Mouse (Mus musculus) heart, embryonic 11.5 days (tissue): ENCODE data around the gene Sox5. TPM values are rescaled to one million over a fixed set of nuclear protein-coding genes. Genes with fewer than 3 reads are reported as not detected.

ENCODE experiments used
- ATAC-seq: fragments of 200-750 bp; cut with Nextera tagmentation; replicated peaks from 2 replicates; pipeline ENCODE4 v1.8.0; 2017; ENCODE audit warnings: moderate library complexity; ENCODE audit not compliant: insufficient number of reproducible peaks, low FRiP score, low TSS enrichment
- H3K27ac ChIP-seq: fragments of 300-500 bp; sonication (generic); 2 replicates; pipeline ENCODE4 v1.5.1; 2014; ENCODE audit warnings: mild to moderate bottlenecking, low read depth, low read length
- H3K27me3 ChIP-seq: fragments of 300-500 bp; sonication (generic); 2 replicates; pipeline ENCODE4 v1.6.1; 2014; ENCODE audit warnings: mild to moderate bottlenecking, low read length, mixed read lengths; ENCODE audit not compliant: control insufficient read depth, insufficient read depth
- H3K36me3 ChIP-seq: fragments of 300-500 bp; sonication (generic); 2 replicates; pipeline ENCODE4 v1.6.1; 2014; ENCODE audit warnings: mild to moderate bottlenecking, low read length, moderate library complexity, mixed read lengths; ENCODE audit not compliant: control insufficient read depth, insufficient read depth
- H3K4me1 ChIP-seq: fragments of 300-500 bp; sonication (generic); 2 replicates; pipeline ENCODE4 v1.6.1; 2014; ENCODE audit warnings: low read length; ENCODE audit not compliant: control insufficient read depth, insufficient read depth
- H3K4me2 ChIP-seq: fragments of 300-500 bp; sonication (generic); 2 replicates; pipeline ENCODE4 v1.6.1; 2014; ENCODE audit warnings: mild to moderate bottlenecking, moderate library complexity
- H3K4me3 ChIP-seq: fragments of 300-500 bp; sonication (generic); 2 replicates; pipeline ENCODE4 v1.5.1; 2014; ENCODE audit warnings: low read depth, low read length
- H3K9ac ChIP-seq: fragments of 300-500 bp; sonication (generic); 2 replicates; pipeline ENCODE4 v1.6.1; 2014; ENCODE audit warnings: mild to moderate bottlenecking, low read depth, low read length, moderate library complexity
- H3K9me3 ChIP-seq: fragments of 300-500 bp; sonication (generic); replicated peaks from 2 replicates; pipeline ENCODE4 v1.6.1; 2016; ENCODE audit warnings: low read length; ENCODE audit not compliant: control insufficient read depth
- WGBS: fragments of 180-500 bp; shearing (Covaris S2); extraction: QIAGEN DNeasy Blood & Tissue Kit; methylation state at CpG from one replicate; pipeline ENCODE4 v1.1.7; 2014; ENCODE audit not compliant: insufficient replicate concordance; 5-methylcytosine and 5-hydroxymethylcytosine counted together
- polyA plus RNA-seq: library from polyadenylated mRNA; unstranded; fragments of >200 nt; fragmentation: Nextera tagmentation; extraction: Ambion mirVana; gene quantifications from 2 replicates; pipeline ENCODE4 v1.2.1, GENCODE M21; 2014

Sox5 gene
- polyA plus RNA-seq, 1 experiment from 2014 or later = 16.2 TPM

DNA sequence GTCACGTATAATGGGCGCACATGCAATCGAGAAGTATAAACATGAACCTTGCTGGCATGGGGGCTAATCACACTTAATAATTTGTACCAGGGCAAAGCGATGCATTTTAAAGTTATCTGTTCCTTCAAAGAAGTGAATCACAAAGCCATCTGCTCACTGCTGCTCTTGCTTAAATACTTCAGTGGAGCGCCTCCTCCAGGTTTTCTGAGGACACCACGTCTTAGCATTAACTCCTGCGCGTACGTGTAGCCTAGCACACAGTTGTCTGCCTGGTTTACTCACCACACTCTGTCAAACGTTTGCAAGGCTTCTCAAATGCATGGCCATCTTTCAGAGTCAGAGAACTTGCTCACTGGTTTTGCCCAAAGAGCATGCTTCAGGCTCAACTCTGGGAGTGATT, 35.3 kb downstream of the Sox5 start:
- H3K4me3 ChIP-seq = no peak overlapping the region
- no peak overlapping the region for H3K9ac ChIP-seq
- H3K27ac ChIP-seq = no peak overlapping the region
- no peaks in the 10 kb centered on the region; the same call in 1 of the 2 replicates for H3K27me3 ChIP-seq
- H3K4me1 ChIP-seq = no peaks in the 10 kb centered on the region
- H3K36me3 ChIP-seq = no peaks in the 10 kb centered on the region
- 0 out of 2 replicates have a peak, but pooled peaks cover 2% of the 10 kb centered on the region for H3K9me3 ChIP-seq
- no peak overlapping the region for H3K4me2 ChIP-seq
- no peak for ATAC-seq
- WGBS = 87% methylated on average over 10 of the region's 10 CpGs

DNA sequence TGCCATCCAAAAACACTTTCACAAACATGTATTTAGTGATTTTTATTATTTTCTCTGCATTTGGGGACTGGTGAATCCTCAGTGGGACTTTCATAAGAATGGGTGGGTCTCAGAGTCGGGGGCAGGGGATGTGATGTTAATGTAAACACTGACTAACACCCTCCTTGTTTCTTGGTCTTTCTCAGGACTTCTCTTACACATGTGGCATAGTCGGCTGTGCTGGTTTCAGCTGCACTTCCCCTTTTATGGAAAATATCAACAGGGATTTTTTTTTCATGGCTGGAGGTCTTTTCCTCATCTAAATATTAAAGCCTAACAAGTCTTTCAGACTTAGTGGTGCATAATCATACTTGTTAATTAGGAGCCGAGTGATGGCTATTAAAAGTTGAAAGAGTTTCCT, 39.2 kb downstream of the Sox5 start:
- no peak overlapping the region for H3K4me2 ChIP-seq
- no peaks in the 10 kb centered on the region for H3K27me3 ChIP-seq
- no peak for ATAC-seq
- no peak overlapping the region for H3K4me3 ChIP-seq
- no peaks in the 10 kb centered on the region for H3K4me1 ChIP-seq
- no peaks in the 10 kb centered on the region for H3K36me3 ChIP-seq
- no peak overlapping the region for H3K27ac ChIP-seq
- WGBS = 54% methylated on average over 3 of the region's 3 CpGs
- 0 out of 2 replicates have a peak, but pooled peaks cover 2% of the 10 kb centered on the region for H3K9me3 ChIP-seq
- no peak overlapping the region for H3K9ac ChIP-seq

DNA sequence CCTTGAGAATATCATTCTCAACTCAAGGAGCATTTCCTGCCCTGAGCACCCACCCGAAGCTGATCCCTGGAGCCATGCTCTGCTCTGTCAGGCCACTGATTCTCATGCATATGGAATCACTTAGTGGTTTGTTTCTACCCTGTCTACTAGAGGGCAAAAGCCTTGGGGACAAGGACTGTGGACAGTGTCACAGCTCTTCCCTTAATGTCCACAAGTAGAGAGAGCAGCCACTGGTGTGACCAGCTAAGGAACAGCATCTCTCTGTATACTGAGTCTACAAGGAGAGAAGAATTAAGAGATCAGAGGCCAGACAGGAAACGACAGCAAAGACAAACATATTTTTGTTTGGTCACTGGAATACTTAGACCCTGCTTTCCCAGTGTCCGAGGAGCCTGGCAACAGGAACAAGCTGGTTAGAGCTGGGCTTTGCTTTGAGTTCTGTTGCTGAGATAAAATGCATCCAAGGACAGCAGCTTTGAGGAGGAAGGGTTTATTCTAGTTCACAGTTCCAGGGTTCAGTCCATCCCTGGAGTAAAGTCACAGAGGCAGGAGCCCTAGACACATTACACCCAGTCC, 40.6 kb downstream of the Sox5 start:
- no peak for ATAC-seq
- whole genome bisulfite sequencing = 46% methylated on average over 3 of the region's 3 CpGs
- no peaks in the 10 kb centered on the region for H3K9me3 ChIP-seq

DNA sequence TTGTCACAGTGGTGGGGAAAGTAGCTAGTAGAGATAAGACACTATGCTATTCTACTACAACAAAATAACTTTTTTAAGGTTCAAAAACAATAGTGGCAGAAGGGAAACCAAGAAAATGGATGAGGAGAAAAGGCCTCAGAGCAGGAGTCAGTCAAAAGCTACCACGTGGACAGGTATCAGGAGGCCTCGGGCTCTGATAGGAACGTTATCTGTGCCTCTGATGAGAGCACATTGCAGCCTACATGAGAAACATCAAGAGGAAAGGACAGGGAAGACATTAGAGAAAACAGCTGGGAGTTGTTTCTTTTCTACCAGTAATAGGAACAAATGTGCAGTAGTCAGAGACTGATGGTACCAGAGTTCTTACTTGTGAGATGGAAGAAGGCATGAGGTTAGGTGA, 41.4 kb downstream of the Sox5 start:
- Histone ChIP-seq H3K9ac (no peak overlapping the region), H3K27me3 (no peaks in the 10 kb centered on the region), H3K4me3 (no peak overlapping the region), H3K9me3 (no peaks in the 10 kb centered on the region), H3K27ac (no peak overlapping the region), H3K36me3 (no peaks in the 10 kb centered on the region), H3K4me1 (no peaks in the 10 kb centered on the region), H3K4me2 (no peak overlapping the region)
- WGBS = 71% methylated on average over 3 of the region's 3 CpGs
- ATAC-seq = no peak

More for the DNA sequence above, 40.6 kb downstream of the Sox5 start:
- no peak overlapping the region for H3K27ac ChIP-seq
- no peaks in the 10 kb centered on the region for H3K27me3 ChIP-seq
- H3K4me3 ChIP-seq = no peak overlapping the region
- H3K36me3 ChIP-seq = no peaks in the 10 kb centered on the region
- no peak overlapping the region for H3K9ac ChIP-seq
- H3K4me2 ChIP-seq = no peak overlapping the region
- H3K4me1 ChIP-seq = no peaks in the 10 kb centered on the region

DNA sequence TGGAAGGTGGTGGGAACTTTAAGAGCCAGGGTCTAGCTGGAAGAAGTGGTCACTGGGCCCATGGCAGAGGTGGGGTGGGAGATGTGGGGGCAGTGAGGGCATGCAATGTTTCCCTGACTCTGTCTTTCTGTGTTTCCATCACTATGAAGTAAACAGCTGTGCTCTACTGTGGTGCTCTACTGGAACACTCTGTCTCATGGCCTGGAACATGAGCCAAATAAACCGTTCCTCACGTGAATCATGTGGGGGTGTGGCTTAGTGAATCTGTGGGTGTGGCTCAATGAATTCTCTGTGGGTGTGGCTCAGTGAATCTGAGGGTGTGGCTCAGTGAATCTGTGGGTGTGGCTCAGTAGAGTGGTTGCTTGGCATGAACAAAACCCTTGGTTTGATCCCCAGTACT, 42.0 kb downstream of the Sox5 start:
- Histone ChIP-seq H3K27me3 (no peaks in the 10 kb centered on the region), H3K27ac (no peak overlapping the region), H3K9me3 (no peaks in the 10 kb centered on the region), H3K4me1 (no peaks in the 10 kb centered on the region), H3K36me3 (no peaks in the 10 kb centered on the region), H3K4me2 (no peak overlapping the region), H3K4me3 (no peak overlapping the region), H3K9ac (no peak overlapping the region)
- 90% methylated on average over 2 of the region's 2 CpGs for WGBS
- no peak for ATAC-seq

DNA sequence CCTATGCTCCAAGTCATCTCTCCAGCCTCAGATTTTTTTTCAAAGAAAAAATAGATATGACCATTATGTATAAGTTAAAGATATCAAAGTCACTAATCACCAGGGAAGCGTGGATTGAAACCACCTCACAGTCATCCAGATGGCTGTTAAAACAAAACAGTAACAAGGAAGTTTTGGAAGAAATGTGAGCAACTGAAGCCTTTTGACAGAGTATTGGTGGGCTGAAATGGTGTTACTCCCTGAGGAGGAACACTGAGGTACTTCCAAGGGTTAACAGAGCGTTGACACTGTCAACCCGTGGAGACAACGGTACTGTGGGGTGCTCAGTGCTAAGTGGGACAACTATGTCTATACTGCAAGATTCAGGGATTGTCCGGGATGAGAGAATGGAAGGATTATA, 44.0 kb downstream of the Sox5 start:
- Histone ChIP-seq H3K27me3 (no peaks in the 10 kb centered on the region), H3K4me1 (no peaks in the 10 kb centered on the region), H3K4me3 (no peak overlapping the region), H3K9ac (no peak overlapping the region), H3K4me2 (no peak overlapping the region), H3K27ac (no peak overlapping the region), H3K9me3 (no peaks in the 10 kb centered on the region), H3K36me3 (no peaks in the 10 kb centered on the region)
- 74% methylated on average over 5 of the region's 5 CpGs for WGBS
- ATAC-seq = no peak

DNA sequence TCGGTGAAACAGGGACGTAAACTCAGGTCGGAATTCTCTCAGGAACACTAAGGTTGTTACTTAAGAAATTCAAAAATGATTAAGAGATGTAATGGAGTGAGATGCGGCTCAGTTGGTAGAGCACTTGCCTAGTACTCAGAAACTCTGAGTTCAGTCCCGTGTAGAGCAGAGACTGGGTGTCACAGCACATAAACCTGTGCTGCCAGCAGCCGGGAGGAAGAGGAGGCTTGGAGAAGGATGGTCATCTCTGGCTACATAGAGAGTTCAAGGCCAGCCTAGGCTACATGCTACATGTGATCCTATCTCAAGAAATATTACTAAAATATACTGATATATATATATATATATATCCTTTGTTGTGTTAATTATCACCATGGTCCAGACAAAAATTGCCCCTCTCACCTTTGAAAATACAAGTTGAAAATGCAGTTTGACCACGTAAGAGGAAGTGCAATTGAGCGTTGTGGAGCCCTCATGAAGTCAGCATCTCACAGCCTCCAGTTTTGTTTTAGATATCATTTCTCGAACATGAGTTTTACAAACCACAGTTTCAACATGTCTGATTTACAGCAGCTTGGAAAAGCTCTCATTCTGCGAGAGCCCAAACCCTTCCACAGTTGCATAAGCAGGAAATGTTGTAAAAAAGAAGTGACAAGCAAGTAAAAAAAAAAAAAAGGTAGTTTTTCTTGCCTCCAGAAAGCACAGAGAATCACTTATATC, 50.4 kb downstream of the Sox5 start:
- no peak overlapping the region for H3K9ac ChIP-seq
- no peak overlapping the region for H3K4me3 ChIP-seq
- no peaks in the 10 kb centered on the region for H3K36me3 ChIP-seq
- H3K27ac ChIP-seq = no peak overlapping the region
- ATAC-seq = no peak
- no peak overlapping the region for H3K4me2 ChIP-seq
- H3K4me1 ChIP-seq = no peaks in the 10 kb centered on the region
- no peaks in the 10 kb centered on the region for H3K27me3 ChIP-seq
- no peaks in the 10 kb centered on the region for H3K9me3 ChIP-seq
- WGBS = 86% methylated on average over 10 of the region's 10 CpGs

DNA sequence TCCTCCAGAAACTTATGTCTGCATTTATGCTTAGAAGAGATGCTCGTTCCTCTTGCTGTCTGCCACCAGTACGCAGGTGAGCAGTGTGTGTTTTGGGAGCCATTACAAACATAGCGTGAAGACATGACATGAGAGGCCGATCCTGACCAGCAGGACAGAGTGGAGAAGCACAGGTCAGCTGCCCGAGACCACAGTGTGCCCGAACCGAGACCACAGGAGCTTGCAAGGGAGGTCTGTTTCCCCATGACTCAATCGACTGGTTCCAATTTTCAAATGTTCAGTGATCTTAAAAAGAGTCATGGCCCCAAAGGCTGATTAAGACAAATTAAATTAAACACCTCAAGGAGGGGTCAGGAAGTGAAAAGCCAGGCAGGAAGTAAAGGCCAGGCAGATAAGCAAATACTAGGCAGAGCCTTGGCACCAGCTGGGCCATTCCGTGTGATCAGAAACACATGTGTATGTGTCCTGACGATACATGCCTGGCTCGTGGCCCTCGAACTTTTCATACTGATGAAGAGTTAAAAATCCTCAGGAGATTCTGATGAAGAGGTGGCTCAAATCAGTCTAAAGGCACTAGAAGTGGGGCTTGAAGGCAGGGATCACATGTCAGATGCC, 58.1 kb downstream of the Sox5 start:
- Histone ChIP-seq H3K9me3 (no peaks in the 10 kb centered on the region), H3K36me3 (no peaks in the 10 kb centered on the region), H3K27me3 (no peaks in the 10 kb centered on the region), H3K27ac (no peak overlapping the region), H3K4me1 (no peaks in the 10 kb centered on the region), H3K4me2 (no peak overlapping the region), H3K4me3 (no peak overlapping the region), H3K9ac (no peak overlapping the region)
- ATAC-seq = no peak
- 65% methylated on average over 12 of the region's 12 CpGs for whole genome bisulfite sequencing
